Mouse (Mus musculus): ENCODE data around the gene Aox3.

GRCm38 (mm10) chr1:58228086-58228485 lies 115.2 kb downstream of the Aox3 start:
- no peak for TF ChIP-seq EP300 (IDR thresholded peaks at IDR 0.05; ENCODE audit: insufficient read depth, low read depth, low read length)
- no peak for TF ChIP-seq POLR2A (IDR thresholded peaks at IDR 0.05; ENCODE audit: insufficient read depth, low read length)
- no peak for TF ChIP-seq CTCF (IDR thresholded peaks at IDR 0.05; ENCODE audit: low read depth, low read length)

Data from ES-Bruce4 (cell line).